Mouse (Mus musculus) MEL (cell line): ENCODE data around the gene Hoxb7. TPM values are rescaled to one million over a fixed set of nuclear protein-coding genes. Genes with fewer than 3 reads are reported as not detected.

ENCODE experiments used
- DNase-seq: peaks from one replicate; pipeline ENCODE4 v3.0.0; 2011; ENCODE audit warnings: low read depth, low spot score
- H3K27ac ChIP-seq: 2 replicates; pipeline ENCODE4 v1.5.1; 2012; ENCODE audit warnings: low read depth, mild to moderate bottlenecking, control low read depth, low read length, moderate library complexity; ENCODE audit not compliant: control insufficient read depth
- H3K27me3 ChIP-seq, 2 experiments: fragments of 150-350 bp in 1 of 2; sonication (generic) in 1 of 2; 2 replicates each; pipeline ENCODE4 v1.6.1; 2012; ENCODE audit warnings: low read length in 2 of 2, mild to moderate bottlenecking in 2 of 2, improper control_type of control experiment in 1 of 2, moderate library complexity in 1 of 2; ENCODE audit not compliant: insufficient read depth in 2 of 2, control insufficient read depth in 1 of 2
- H3K36me3 ChIP-seq, 2 experiments: 2 replicates each; pipeline ENCODE4 v1.6.1; 2012 to 2014; ENCODE audit warnings: low read length in 2 of 2, improper control_type of control experiment in 1 of 2, inconsistent platforms in 1 of 2, mild to moderate bottlenecking in 1 of 2; ENCODE audit not compliant: insufficient read depth in 2 of 2, control insufficient read depth in 1 of 2
- H3K4me1 ChIP-seq, 2 experiments: fragments of 150-350 bp in 1 of 2; sonication (generic) in 1 of 2; 2 replicates each; pipeline ENCODE4 v1.6.1; 2012; ENCODE audit warnings: low read length in 2 of 2, improper control_type of control experiment in 1 of 2, mild to moderate bottlenecking in 1 of 2; ENCODE audit not compliant: insufficient read depth in 2 of 2, control insufficient read depth in 1 of 2
- H3K4me3 ChIP-seq, 2 experiments: fragments of 150-350 bp in 1 of 2; sonication (generic) in 1 of 2; 2 replicates each; pipeline ENCODE4 v1.5.1; 2012; ENCODE audit warnings: low read depth in 2 of 2, low read length in 2 of 2, mild to moderate bottlenecking in 2 of 2, moderate library complexity in 2 of 2, control low read depth in 1 of 2, improper control_type of control experiment in 1 of 2; ENCODE audit not compliant: control insufficient read depth in 1 of 2, insufficient read depth in 1 of 2
- H3K79me2 ChIP-seq: 2 replicates; pipeline ENCODE4 v1.6.1; 2012; ENCODE audit warnings: mild to moderate bottlenecking, low read length, moderate library complexity; ENCODE audit not compliant: control insufficient read depth, poor library complexity, insufficient read depth
- H3K9ac ChIP-seq: 2 replicates; pipeline ENCODE4 v1.6.1; 2012; ENCODE audit warnings: low read depth, mild to moderate bottlenecking, control low read depth, low read length, moderate library complexity; ENCODE audit not compliant: control insufficient read depth, poor library complexity, severe bottlenecking
- H3K9me3 ChIP-seq: fragments of 150-350 bp; sonication (generic); replicated peaks from 2 replicates; pipeline ENCODE4 v1.6.1; 2012; ENCODE audit warnings: mild to moderate bottlenecking, low read length, improper control_type of control experiment, moderate library complexity; ENCODE audit not compliant: insufficient read depth
- CHD1 ChIP-seq: IDR thresholded peaks from 2 replicates; pipeline ENCODE4 v1.6.1; 2012; ENCODE audit warnings: low read depth, mild to moderate bottlenecking, inconsistent platforms, low read length, improper control_type of control experiment
- E2F4 ChIP-seq: IDR thresholded peaks from 2 replicates; pipeline ENCODE4 v1.6.1; 2011; ENCODE audit warnings: low read depth, low read length, improper control_type of control experiment, borderline replicate concordance
- ELF1 ChIP-seq: IDR thresholded peaks from 2 replicates; pipeline ENCODE4 v1.6.1; 2014; ENCODE audit warnings: low read depth, mild to moderate bottlenecking, inconsistent platforms, low read length, improper control_type of control experiment, moderate library complexity
- EP300 ChIP-seq, 2 experiments: IDR thresholded peaks; 2 replicates each; pipeline ENCODE4 v1.6.1; 2011; ENCODE audit warnings: improper control_type of control experiment in 2 of 2, low read length in 2 of 2, low read depth in 1 of 2, mild to moderate bottlenecking in 1 of 2
- ETS1 ChIP-seq: IDR thresholded peaks from 2 replicates; pipeline ENCODE4 v1.6.1; 2012; ENCODE audit warnings: low read depth, mild to moderate bottlenecking, inconsistent platforms, low read length, improper control_type of control experiment, moderate library complexity
- GATA1 ChIP-seq: IDR thresholded peaks from 2 replicates; pipeline ENCODE4 v1.6.1; 2011; ENCODE audit warnings: low read depth, low read length, improper control_type of control experiment
- HCFC1 ChIP-seq: IDR thresholded peaks from 2 replicates; pipeline ENCODE4 v1.6.1; 2012; ENCODE audit warnings: low read depth, mild to moderate bottlenecking, inconsistent platforms, low read length, improper control_type of control experiment, moderate library complexity
- MAX ChIP-seq: IDR thresholded peaks from 2 replicates; pipeline ENCODE4 v1.6.1; 2011; ENCODE audit warnings: low read length, improper control_type of control experiment
- MAZ ChIP-seq: IDR thresholded peaks from 2 replicates; pipeline ENCODE4 v1.6.1; 2012; ENCODE audit warnings: low read depth, mild to moderate bottlenecking, inconsistent platforms, low read length, improper control_type of control experiment
- MYB ChIP-seq: IDR thresholded peaks from 2 replicates; pipeline ENCODE4 v1.6.1; 2011; ENCODE audit warnings: mild to moderate bottlenecking, low read depth, low read length, improper control_type of control experiment
- MYC ChIP-seq: IDR thresholded peaks from 2 replicates; pipeline ENCODE4 v1.6.1; 2011; ENCODE audit warnings: low read depth, mild to moderate bottlenecking, low read length, improper control_type of control experiment, moderate library complexity
- NRF1 ChIP-seq: IDR thresholded peaks from 2 replicates; pipeline ENCODE4 v1.6.1; 2014; ENCODE audit warnings: low read depth, mild to moderate bottlenecking, inconsistent platforms, low read length, improper control_type of control experiment, moderate library complexity; ENCODE audit not compliant: poor library complexity, insufficient read depth, severe bottlenecking
- POLR2A ChIP-seq, 2 experiments: IDR thresholded peaks; 2 replicates each; pipeline ENCODE4 v1.6.1; 2011 to 2012; ENCODE audit warnings: low read length in 2 of 2, mild to moderate bottlenecking in 2 of 2, control low read depth in 1 of 2, improper control_type of control experiment in 1 of 2, low read depth in 1 of 2, moderate library complexity in 1 of 2; ENCODE audit not compliant: control insufficient read depth in 1 of 2, insufficient read depth in 1 of 2, poor library complexity in 1 of 2
- POLR2AphosphoS2 ChIP-seq: IDR thresholded peaks from 2 replicates; pipeline ENCODE4 v1.6.1; 2011; ENCODE audit warnings: low read length, improper control_type of control experiment
- SIN3A ChIP-seq: IDR thresholded peaks from 2 replicates; pipeline ENCODE4 v1.6.1; 2012; ENCODE audit warnings: low read length, improper control_type of control experiment, inconsistent platforms
- ZC3H11A ChIP-seq: IDR thresholded peaks from 2 replicates; pipeline ENCODE4 v1.6.1; 2012; ENCODE audit warnings: low read depth, mild to moderate bottlenecking, inconsistent platforms, low read length, improper control_type of control experiment
- polyA plus RNA-seq, 2 experiments: library from polyadenylated mRNA; stranded (reverse) in 1 of 2; unstranded in 1 of 2; fragments of >175 nt in 1 of 2; fragments of >200 nt in 1 of 2; gene quantifications; 2 replicates each; pipeline versions ENCODE4 v1.2.1 to v1.2.4; 2012; ENCODE audit warnings: low replicate concordance in 2 of 2, low read depth in 1 of 2; ENCODE audit not compliant: insufficient read length in 2 of 2, insufficient read depth in 1 of 2, missing spikeins in 1 of 2
- total RNA-seq: library from RNA; depleted of rRNA; stranded (reverse); fragments of 300-350 nt; gene quantifications from 2 replicates; pipeline ENCODE4 v1.2.3, GENCODE M21; 2012

Gene Hoxb7
- total and polyA plus RNA-seq, 3 experiments, result not detected

- DNase-seq, result no peak
- Histone ChIP-seq H3K4me3 (no peak overlapping the region), H3K9ac (no peak overlapping the region), H3K9me3 (no peaks in the 10 kb centered on the region), H3K27me3 (peaks cover 0 to 1% of the 10 kb centered on the region in 2 experiments), H3K27ac (no peak overlapping the region), H3K36me3 (no peaks in the 10 kb centered on the region), H3K79me2 (no peaks in the 10 kb centered on the region), H3K4me1 (no peaks in the 10 kb centered on the region)
- TF ChIP-seq SIN3A, result no peak
- no peak for TF ChIP-seq E2F4
- TF ChIP-seq MAX, result no peak
- TF ChIP-seq EP300 (IDR thresholded peaks at IDR 0.05; ENCODE audit: low read depth in 1 of 2, low read length in 2 of 2), result no peak
- no peak for TF ChIP-seq POLR2A (IDR thresholded peaks at IDR 0.05; ENCODE audit: control insufficient read depth in 1 of 2, insufficient read depth in 1 of 2, low read depth in 1 of 2, low read length in 2 of 2, poor library complexity in 1 of 2)
- no peak for TF ChIP-seq ETS1
- TF ChIP-seq NRF1, result no peak
- no peak for TF ChIP-seq MAZ
- no peak for TF ChIP-seq ZC3H11A
- TF ChIP-seq MYC, result no peak
- no peak for TF ChIP-seq POLR2AphosphoS2
- no peak for TF ChIP-seq HCFC1
Measured at GRCm38 (mm10) chr11:96318368-96319070, 32.1 kb downstream of the Hoxb7 start.

- Histone ChIP-seq H3K36me3 (no peaks in the 10 kb centered on the region), H3K4me1 (no peaks in the 10 kb centered on the region), H3K9ac (no peak overlapping the region), H3K27ac (no peak overlapping the region), H3K4me3 (no peak overlapping the region), H3K79me2 (no peaks in the 10 kb centered on the region), H3K9me3 (no peaks in the 10 kb centered on the region), H3K27me3 (peaks cover 3 to 5% of the 10 kb centered on the region in 2 experiments)
- no peak for TF ChIP-seq ELF1
- no peak for TF ChIP-seq HCFC1
- no peak for TF ChIP-seq MAX
- TF ChIP-seq GATA1, result no peak
- no peak for TF ChIP-seq E2F4
- no peak for TF ChIP-seq MYB
- no peak for TF ChIP-seq CHD1
- no peak for TF ChIP-seq ETS1
- no peak for DNase-seq
Measured at GRCm38 (mm10) chr11:96319071-96319902, 32.9 kb downstream of the Hoxb7 start.
